Mouse (Mus musculus): ENCODE data around the gene Pcca. TPM values are rescaled to one million over a fixed set of nuclear protein-coding genes. Genes with fewer than 3 reads are reported as not detected.

Gene Pcca
- total RNA-seq, 2 experiments from 2014 or later = 38.7 to 39.5 TPM

DNA sequence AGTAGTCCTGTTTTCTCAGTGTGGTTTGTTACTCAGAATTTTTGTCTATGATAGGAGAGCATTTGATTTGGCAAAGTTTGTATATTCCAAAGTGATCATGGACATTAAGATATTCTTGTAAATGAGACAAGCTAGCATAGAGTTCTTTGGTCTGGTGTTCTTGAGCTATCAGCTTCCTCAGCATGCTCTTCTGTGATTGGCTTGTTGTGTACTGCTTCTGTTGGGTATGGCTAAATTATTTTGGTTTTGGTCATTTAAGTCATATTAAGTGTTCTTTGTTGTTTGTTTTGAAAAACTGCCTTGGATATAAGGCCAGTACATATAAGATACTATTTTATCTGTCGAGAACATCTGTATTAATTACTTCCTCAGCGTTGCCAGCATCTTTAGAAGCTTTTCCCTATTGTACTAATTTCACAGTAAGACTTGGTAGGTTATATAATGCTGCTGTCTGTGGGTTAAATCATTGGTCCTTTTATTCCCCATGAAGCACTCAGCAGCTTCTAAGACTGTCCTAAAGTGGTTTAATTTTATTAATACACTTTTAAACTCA lies 105.1 kb downstream of the Pcca start:
- no peak for DNase-seq (ENCODE audit: low spot score in 2 of 2)

DNA sequence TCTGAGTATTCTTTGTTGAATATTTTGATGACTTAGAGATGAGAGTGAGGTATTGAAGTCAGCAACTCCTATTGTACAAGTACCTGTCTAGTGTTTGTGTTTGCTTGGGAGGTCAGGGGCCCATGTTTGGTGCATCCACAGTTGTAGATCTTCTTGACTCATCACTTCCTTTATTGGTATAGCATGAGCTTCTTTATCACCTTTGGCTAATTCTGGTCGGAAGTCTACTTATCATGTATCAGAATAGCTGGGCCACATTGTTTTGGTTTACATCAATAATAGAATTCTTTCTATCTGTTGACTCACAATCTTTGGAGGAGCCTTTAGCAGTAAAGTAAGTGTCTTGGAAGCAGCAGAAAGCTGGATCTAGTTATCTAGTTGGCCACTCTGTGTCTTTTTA lies 108.3 kb downstream of the Pcca start:
- no peak for DNase-seq (ENCODE audit: low spot score in 2 of 2)

DNA sequence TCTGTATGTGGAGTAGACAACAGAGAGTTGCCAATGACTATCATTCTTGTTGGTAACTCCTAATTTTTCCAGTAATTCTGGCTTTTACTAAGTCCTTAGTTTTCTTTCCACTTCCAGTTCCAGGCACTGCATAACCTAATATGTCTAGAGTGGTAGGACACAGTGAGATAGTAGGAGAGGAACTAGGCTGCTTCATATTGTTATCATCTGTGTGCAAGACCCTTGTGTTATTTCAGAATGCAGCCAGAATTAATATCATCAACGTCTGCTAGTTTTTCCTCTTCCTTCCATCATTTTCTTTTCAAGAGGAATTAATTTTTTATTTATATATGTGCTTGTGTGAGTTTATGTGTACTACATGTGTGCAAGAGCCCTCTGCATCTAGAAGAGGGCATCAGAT lies 114.1 kb downstream of the Pcca start:
- no peak for DNase-seq (ENCODE audit: low spot score in 2 of 2)

DNA sequence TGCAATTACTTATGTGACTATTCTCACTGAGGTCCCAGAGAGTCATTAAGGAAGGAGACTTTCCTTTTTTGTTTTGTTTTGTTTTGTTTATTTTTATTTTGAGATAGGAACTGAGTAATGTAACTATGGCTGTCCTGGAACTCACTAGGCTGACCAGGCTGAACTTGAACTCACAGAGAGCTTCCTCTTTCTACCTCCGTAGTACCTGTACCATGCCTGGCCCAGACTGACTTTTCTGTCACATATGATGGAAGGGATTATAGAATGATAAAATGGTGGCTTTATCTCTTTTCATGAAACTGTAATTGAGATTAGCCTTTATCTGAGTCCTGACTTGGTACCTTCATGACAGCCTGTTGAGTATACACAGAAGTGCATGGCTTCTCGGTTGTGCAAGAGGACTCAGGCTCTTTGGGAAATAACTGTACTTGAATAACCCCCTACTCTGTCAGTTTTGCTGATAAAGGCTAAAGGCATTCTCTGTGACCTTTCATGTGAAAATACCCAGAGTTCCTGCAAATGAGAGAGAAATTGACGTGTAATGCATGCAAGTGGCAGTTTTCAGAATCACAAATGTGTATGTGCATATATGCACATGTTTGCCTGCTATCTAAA lies 115.3 kb downstream of the Pcca start:
- DNase-seq (ENCODE audit: low spot score in 2 of 2) = no peak

DNA sequence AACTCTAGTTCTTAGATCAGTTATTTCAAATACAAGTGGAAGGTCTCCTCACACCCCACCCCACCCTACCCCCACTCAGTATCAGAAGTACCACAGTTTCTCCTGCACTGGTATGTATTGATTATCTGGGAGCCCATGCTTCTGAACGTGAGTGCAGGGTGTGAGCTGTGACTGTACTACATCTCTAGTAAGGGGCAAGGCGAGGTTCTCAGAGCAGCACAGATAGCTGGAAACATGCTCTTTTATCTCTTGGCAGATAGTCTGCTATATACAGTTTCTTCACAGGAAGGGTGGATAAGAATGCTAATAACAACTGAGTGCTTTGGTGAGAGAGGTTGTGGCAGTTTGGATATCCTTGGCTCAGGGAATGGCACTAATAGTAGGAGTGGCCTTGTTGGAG lies 117.6 kb downstream of the Pcca start:
- no peak for DNase-seq (ENCODE audit: low spot score in 2 of 2)

DNA sequence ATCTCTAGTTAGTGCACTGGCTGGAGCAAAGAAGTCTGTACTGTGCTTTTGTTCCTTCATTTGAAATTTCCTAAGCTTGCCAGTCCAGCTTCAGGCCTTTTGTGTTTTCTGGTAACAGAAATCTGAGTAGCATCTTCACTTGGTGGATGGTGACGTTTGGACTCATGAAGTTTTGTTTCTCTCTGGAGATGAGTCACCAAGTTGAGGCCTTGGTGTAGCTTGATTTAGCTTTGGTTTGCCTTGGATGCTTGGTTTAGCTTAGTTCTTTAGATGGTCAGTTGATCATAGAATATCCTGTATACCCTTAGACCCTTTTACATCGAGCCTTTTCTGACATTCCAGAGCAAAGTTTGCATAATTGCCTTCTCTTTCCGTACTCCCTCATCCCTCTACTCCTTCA lies 141.5 kb downstream of the Pcca start:
- no peak for DNase-seq (ENCODE audit: low spot score in 2 of 2)

DNA sequence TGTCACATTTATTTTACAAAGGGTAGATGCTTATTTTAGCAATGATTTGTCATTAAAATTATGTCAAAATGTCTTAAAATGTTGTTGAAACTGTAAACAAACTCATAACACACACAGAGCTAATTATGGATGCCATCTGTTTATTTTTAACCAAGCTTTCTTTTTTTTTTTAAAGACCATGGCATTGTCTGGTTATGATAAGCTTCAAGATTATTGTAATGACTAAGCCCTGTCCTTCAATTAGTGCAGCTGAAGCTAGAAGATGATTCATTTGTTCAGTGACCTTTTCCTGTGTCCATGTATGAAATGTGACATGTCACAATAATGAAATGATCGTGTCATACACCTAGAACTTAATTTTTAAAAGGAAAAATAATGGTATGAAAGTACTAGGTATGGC lies 149.5 kb downstream of the Pcca start:
- DNase-seq (ENCODE audit: low spot score in 2 of 2) = no peak

DNA sequence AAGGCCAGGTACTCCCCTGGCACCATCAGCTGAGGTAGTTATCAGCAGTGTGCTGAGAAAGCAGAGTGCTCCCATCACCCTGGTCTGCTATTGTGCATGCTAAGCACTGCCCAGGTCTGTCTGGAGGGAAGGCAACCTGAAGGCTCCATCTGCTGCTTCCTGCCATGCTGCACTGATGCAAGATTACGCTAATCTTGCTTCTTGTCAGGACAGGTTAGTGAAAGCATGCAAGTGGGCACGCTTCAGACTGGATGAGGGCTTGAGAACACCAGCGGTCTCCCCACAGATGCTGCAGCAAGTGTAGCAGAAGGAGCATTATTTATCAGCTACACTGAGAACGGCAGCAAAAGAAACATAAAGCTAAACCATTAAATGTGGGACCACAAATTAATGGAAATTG lies 150.1 kb downstream of the Pcca start:
- peak in 1 of 2 experiments; percentile 8 for DNase-seq (ENCODE audit: low spot score in 2 of 2)

DNA sequence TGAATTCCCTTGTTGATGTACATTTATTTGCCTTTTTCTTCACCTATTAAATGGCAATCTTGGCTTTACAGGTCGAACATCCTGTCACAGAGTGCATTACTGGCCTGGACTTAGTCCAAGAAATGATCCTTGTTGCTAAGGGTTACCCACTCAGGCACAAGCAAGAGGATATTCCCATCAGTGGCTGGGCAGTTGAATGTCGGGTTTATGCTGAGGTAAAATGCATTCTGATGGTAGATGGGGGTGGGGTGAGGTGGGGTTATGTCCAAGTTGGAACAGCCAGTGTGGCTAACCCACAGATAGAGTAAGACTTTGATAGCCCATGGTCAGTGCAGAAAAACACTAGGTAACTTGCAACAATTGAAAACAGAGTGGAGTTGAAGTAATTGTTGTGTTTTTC lies 150.7 kb downstream of the Pcca start:
- DNase-seq (ENCODE audit: low spot score in 2 of 2) = no peak

DNA sequence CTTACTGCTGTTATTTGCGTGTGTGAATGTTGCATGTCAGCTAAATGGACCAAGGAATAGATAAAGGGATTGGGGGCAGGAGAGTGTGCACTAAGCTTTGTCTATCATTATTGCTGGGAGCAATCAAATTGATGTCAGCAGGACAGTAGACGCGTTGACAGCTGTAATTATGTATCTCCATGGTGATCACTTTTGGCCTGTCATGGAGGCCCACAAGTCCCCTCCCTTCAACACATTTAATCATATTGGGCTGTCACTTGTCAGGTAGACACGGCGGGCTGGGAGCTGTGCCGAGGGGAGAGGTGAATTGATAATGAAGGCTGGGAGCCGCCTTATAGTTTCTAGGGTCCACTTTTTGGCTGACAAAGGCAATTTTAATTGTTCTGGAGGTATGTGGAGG lies 153.3 kb downstream of the Pcca start:
- no peak for DNase-seq (ENCODE audit: low spot score in 2 of 2)

DNA sequence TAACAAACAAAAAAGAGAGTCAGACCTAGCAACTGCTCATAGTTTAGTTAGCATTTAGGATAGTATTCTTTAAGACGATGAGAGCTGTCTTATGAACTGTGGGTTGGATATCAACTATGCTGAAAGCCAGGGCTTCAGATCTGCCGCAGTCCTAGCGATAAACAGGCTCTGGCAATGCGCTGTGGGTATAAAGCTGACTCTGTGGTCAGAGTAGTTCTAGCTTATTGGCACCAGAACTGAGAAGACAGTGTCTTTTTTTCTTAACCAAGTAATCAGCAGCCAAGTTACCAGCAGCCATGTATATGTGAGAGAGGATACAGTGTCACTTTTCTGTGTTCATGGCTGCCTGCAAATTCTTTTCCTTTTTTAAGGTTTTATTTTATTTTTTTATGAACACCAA lies 154.3 kb downstream of the Pcca start:
- no peak for DNase-seq (ENCODE audit: low spot score in 2 of 2)

DNA sequence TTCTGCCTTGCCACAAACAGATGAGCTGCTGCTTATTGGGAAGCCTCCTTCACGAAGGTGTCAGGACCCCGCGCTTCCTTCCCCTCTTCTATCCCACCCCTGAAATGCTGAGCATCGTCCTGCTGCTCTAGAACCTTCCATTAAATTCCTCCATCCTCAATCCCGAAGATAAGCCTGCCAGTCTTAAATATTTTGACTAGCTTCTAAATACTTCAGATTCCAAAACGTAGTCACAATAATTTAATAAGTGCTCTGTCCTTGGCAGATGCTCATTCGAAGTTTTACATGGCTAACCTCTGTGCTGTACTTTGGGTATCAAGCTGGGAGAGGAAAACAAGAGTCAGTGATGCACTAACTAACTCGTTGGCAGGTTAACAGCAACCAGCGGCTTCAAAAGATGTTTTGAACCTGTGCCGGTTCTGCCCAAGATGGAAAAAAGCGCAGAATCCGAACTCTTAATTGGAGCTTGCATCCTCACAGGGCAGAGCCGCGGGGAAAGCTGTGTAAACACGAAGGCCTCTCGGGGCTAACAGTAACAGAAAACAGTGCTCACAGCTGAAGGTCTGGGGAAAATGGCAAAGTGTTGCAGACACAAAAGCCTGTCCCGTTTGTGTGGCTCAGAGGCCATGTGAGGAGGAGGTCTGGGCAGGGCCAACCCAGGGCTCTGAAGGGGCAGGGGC lies 155.2 kb downstream of the Pcca start:
- DNase-seq (ENCODE audit: low spot score in 2 of 2) = no peak

DNA sequence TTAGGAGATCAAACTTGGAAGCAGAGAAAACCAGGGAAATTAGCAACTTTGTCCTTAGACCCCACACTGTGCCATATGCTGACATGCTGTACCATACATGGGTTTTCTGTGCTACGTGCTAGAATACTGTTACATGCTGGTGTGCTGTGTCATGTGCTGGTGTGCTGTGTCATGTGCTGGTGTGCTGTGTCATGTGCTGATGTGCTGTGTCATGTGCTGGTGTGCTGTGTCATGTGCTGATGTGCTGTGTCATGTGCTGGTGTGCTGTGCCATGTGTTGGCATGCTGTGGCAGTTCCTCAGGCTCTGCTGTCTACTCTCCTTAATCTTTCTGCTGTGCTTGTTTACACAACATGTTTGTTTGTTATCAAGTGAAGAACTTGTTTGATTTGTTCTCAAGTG lies 157.4 kb downstream of the Pcca start:
- DNase-seq (ENCODE audit: low spot score in 2 of 2) = no peak

DNA sequence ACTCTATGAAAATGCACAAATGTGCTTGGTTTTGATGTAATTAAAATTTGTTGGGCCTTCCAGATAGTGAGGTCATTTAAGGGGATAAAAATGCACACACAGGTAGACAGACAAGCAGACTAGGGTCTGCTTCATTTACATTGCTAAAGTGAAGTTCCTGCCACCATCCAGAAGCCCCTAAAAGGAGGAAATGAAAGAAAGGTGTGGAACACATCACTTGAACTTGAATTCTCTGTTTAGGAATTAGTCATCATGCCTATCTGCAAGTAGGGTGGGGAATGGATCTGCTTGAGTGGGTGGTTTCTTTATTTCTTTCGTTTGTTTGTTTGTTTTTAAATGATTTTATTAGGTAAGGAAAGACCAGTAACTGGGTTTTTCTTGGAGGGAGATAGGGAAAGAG lies 166.2 kb downstream of the Pcca start:
- DNase-seq (ENCODE audit: low spot score in 2 of 2) = no peak

DNA sequence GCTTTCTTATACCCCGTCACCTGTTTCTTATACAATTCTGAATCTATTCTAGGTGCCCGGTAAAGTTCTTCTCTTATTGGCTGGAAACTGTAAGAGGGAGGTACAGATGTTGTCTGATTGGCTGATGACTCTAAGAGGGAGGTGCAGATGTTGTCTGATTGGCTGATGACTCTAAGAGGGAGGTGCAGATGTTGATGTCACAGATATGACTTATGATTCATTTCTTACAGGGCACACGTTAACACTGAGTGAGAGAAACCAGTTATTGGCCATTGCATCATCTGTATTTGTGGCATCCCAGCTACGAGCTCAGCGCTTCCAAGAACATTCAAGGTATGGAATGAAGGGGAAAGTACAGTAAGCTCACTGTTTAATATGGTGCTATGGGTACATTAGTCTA lies 179.7 kb downstream of the Pcca start:
- DNase-seq (ENCODE audit: low spot score in 2 of 2) = no peak

DNA sequence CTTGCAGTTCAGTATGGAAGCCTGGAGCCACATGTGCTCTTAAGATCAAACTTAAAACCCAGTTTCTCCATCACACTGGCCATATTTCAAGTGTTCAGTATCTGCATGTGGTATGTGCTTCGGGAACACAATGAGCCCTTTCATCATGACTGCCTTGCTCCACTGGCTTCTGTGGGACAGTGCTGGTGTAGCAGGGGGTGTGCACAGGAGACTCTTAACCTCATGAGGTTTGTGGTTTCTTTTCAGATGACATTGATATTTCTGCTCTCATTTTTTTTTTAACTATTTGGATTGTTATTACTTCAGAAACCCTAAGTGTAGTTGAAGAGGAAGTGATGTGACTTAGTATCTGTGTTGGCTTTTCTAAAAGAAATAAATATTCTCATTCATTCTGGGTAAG lies 180.8 kb downstream of the Pcca start:
- no peak for DNase-seq (ENCODE audit: low spot score in 2 of 2)

DNA sequence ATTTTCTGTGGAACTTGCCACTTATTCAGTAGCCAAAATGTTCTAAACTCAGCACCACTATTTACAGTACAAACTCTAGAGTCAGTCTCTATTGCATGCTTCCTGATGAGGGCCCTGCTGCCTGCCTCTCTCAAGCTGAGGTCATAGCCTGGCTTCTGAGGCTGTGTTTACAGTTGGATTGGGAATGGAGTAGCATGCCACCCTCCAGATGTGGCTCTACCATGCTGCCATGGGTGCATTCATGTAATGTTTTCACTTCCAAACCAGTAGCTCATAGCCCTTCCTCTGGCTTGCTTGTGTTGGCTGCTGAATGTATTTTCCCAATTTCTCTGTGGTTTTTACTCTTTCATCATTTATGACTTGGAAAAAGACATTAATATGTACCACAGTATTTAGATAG lies 181.9 kb downstream of the Pcca start:
- no peak for DNase-seq (ENCODE audit: low spot score in 2 of 2)

DNA sequence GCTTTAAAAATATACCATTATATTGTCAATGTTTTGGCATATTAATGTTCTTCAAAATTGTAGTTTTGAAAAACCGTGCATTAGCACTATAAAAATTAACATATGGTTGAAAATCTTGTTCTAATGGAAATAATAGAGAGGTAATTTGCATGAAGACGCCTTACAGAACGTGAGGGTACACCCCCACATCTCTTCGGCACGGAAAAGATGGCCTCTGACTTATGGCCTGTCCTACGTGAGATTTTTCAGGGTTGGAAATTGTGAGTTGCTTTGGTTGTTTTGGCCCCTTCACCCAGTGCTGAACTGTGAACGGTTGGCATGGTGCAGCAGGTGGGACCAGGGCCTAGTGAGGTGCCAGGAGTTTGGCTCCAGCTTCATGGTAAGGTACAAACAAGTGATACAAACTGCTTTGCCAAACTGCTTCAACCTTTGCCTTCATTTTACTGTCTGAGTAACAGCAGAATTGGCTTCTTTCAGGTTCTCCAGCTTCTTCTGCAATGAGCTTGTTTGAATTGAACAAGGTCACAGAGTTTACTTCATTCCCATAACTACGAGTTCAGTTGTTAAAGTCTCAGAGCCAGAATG lies 185.5 kb downstream of the Pcca start:
- no peak for DNase-seq (ENCODE audit: low spot score in 2 of 2)

DNA sequence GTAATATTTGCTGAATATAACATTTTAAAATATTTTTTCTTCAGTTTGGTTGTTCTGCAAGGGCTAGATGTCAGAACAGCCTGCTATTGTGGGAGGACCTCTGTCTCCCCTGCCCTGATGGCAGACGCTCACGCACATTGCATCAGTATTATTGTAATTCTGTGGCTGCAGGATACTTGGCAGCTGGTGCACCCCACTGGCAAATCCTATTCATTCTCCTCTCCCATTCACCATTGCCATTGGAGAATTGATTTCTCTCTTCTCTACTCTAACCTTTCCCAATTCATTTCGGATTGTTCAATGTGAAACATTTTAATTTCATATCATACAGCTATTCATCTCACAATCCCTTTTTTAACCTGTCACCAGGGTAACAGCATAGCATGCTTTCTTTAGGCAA lies 186.9 kb downstream of the Pcca start:
- DNase-seq (ENCODE audit: low spot score in 2 of 2) = peak; percentile 44 to 81

DNA sequence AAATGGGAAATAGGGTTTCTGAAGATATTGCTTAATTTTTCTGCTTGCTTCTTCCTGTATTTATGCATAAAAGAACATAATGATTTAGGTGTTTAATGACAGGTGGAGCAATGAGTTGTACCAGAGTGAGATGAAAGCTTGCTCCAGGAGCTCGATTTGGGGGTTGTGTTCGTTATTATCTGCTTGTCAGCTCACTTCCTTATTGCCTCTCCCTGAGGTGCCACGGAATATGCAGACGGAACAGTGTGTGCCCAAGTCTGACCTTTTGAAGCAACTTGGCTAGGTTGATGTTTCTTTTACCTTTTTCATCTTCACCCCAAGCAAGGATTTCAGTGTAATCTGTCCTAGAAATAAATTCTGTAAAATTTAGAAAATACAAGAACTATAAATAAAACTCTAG lies 187.6 kb downstream of the Pcca start:
- DNase-seq (ENCODE audit: low spot score in 2 of 2) = no peak

DNA sequence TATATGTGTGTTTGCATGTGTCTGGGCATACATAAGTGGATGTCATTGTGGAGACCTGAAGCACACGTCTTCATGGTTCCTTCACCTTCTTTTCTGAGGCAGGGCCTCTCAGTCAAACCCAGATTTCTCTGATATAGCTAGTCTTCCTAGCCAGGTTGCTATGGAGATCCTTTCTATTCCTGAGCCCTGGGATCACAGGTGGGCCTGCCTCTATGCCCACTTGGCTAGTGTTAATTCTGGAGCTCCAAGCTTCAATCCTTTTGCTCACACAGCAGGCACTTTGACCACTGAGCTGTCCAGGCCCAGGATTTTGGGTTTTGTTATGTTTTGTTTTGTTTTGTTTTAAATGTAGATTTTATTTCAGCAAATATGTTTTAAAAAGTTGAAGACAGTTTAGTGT lies 192.3 kb downstream of the Pcca start:
- DNase-seq (ENCODE audit: low spot score in 2 of 2) = no peak

DNA sequence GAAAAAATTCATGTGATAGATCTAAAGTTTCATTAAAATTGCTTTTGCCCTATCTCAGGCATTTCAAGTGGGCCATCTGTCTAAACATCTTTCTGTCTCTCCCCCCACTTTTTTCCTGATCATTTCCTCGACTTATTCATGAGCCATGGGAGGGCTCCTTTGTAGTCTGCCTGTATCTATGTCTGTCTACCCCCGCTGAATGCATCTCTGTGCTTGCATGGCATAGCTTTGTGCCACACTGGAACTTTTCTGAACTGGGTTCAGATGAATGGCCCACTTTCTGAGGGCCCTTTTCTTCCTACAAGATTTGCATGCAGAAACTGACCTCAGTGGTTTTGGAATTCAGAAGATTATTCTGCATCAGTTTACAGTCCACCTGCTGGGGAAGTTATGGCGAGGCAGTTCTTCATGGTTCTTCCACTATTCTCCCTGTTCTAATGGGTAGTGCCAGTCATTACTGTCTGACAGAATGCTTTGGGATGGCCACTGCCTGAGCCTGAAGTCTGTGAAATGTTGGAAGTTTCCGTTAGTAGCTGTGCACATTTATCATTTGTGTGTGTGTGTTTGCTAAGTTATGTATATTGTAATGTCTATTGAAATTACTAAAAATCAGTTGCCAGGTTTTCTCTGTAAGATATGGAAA lies 195.4 kb downstream of the Pcca start:
- no peak for DNase-seq (ENCODE audit: low spot score in 2 of 2)
